Mouse (Mus musculus) erythroblast, embryonic 14.5 days (primary cell): Measurements from ENCODE around the gene Tdrd7.

ENCODE experiments used
- GATA1 ChIP-seq: IDR thresholded peaks from 2 replicates; pipeline ENCODE4 v1.6.1; 2012; ENCODE audit warnings: low read length, inconsistent platforms, mixed read lengths
- TAL1 ChIP-seq: IDR thresholded peaks from 3 replicates; pipeline ENCODE4 v1.6.1; 2012; ENCODE audit warnings: low read length, inconsistent platforms, mixed read lengths

DNA sequence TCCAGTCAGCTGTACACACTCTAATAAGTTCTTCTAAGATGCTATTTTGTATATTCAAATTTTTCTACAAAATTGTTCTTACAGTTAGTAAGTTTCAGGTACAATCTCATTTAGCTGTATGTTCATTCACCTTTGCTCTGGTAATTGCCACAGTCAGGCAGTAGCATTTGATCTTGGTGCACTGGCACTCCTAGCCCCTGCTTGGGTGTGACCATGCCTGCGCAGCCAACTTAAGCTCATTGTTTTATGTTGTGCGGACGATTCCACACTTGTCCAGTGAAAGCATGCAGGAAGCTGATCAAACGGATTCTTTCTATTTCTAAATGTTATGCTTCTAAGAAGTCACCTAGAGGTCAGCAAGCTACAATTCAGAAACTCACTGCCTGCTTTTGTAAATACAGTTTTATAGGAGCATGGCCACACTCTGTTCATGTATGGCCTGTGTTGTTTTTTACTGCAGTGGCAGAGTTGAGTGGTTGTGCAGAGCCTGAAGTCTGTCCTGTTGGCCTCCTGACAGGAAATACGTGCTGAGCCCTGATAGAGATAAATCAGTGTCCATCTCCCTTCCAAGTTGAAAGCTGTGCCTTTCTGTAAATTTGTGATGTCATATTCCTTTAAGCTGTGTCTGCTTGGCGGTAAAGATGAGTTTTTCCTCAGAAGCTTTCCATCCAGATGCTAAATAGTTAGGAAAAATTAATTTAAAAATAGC is 25.4 kb downstream of the Tdrd7 start:
- TF ChIP-seq GATA1 (no peak), TAL1 (no peak)
